Mouse (Mus musculus): ENCODE data around the gene Zbp1. TPM values are rescaled to one million over a fixed set of nuclear protein-coding genes. Genes with fewer than 3 reads are reported as not detected.

Gene Zbp1
- polyA plus RNA-seq, 1 experiment from 2014 or later = 0.23 TPM

- Histone ChIP-seq H3K27ac (replicated peaks) (no peak overlapping the region), H3K27me3 (no peaks in the 10 kb centered on the region), H3K9me3 (no peaks in the 10 kb centered on the region), H3K9ac (replicated peaks) (no peak overlapping the region), H3K4me3 (no peak overlapping the region), H3K36me3 (no peaks in the 10 kb centered on the region), H3K4me2 (replicated peaks) (no peak overlapping the region), H3K4me1 (no peaks in the 10 kb centered on the region)
- no peak for ATAC-seq (replicated peaks)
- WGBS = 58% methylated on average over 4 of the region's 4 CpGs
Observed at GRCm38 (mm10) chr2:173204671-173205070, 14.1 kb downstream of the Zbp1 start.

GRCm38 (mm10) chr2:173203726-173204125, 15.0 kb downstream of the Zbp1 start:
- no peak overlapping the region for H3K4me2 ChIP-seq (replicated peaks)
- ATAC-seq (replicated peaks) = no peak
- H3K36me3 ChIP-seq = no peaks in the 10 kb centered on the region
- 82% methylated on average over 3 of the region's 3 CpGs for WGBS
- H3K27ac ChIP-seq (replicated peaks) = no peak overlapping the region
- no peaks in the 10 kb centered on the region for H3K4me1 ChIP-seq
- H3K9ac ChIP-seq (replicated peaks) = no peak overlapping the region
- H3K4me3 ChIP-seq = no peak overlapping the region
- H3K27me3 ChIP-seq = no peaks in the 10 kb centered on the region
- peaks cover 3% of the 10 kb centered on the region; the same call in 1 of the 2 replicates for H3K9me3 ChIP-seq

- H3K4me3 ChIP-seq = no peak overlapping the region
- H3K4me1 ChIP-seq = no peaks in the 10 kb centered on the region
- H3K36me3 ChIP-seq = no peaks in the 10 kb centered on the region
- no peak overlapping the region for H3K9ac ChIP-seq (replicated peaks)
- ATAC-seq (replicated peaks) = no peak
- 85% methylated on average over 19 of the region's 19 CpGs for WGBS
- peaks cover 3% of the 10 kb centered on the region; the same call in 1 of the 2 replicates for H3K9me3 ChIP-seq
- H3K27ac ChIP-seq (replicated peaks) = no peak overlapping the region
- H3K4me2 ChIP-seq (replicated peaks) = no peak overlapping the region
- no peaks in the 10 kb centered on the region for H3K27me3 ChIP-seq
Observed at GRCm38 (mm10) chr2:173202924-173203689, 15.6 kb downstream of the Zbp1 start.

- Histone ChIP-seq H3K4me1 (no peaks in the 10 kb centered on the region), H3K4me2 (replicated peaks) (no peak overlapping the region), H3K4me3 (no peak overlapping the region), H3K36me3 (no peaks in the 10 kb centered on the region), H3K9me3 (peaks cover 8% of the 10 kb centered on the region; the same call in 1 of the 2 replicates), H3K9ac (replicated peaks) (no peak overlapping the region), H3K27ac (replicated peaks) (no peak overlapping the region), H3K27me3 (no peaks in the 10 kb centered on the region)
- ATAC-seq (replicated peaks) = no peak
- WGBS = 87% methylated on average over 4 of the region's 4 CpGs
Observed at GRCm38 (mm10) chr2:173194796-173195195, 23.9 kb downstream of the Zbp1 start.

GRCm38 (mm10) chr2:173187182-173187855, 31.4 kb downstream of the Zbp1 start:
- no peaks in the 10 kb centered on the region for H3K4me1 ChIP-seq
- ATAC-seq (replicated peaks) = no peak
- no peak overlapping the region for H3K4me2 ChIP-seq (replicated peaks)
- H3K27me3 ChIP-seq = no peaks in the 10 kb centered on the region
- H3K36me3 ChIP-seq = no peaks in the 10 kb centered on the region
- WGBS = 35% methylated on average over 8 of the region's 8 CpGs
- no peak overlapping the region for H3K27ac ChIP-seq (replicated peaks)
- H3K9me3 ChIP-seq = no peaks in the 10 kb centered on the region
- no peak overlapping the region for H3K4me3 ChIP-seq
- no peak overlapping the region for H3K9ac ChIP-seq (replicated peaks)

GRCm38 (mm10) chr2:173186047-173186943, 32.4 kb downstream of the Zbp1 start:
- no peaks in the 10 kb centered on the region for H3K36me3 ChIP-seq
- H3K9ac ChIP-seq (replicated peaks) = no peak overlapping the region
- ATAC-seq (replicated peaks) = peak; percentile 76
- no peaks in the 10 kb centered on the region for H3K9me3 ChIP-seq
- H3K4me1 ChIP-seq = no peaks in the 10 kb centered on the region
- H3K27me3 ChIP-seq = no peaks in the 10 kb centered on the region
- no peak overlapping the region for H3K4me3 ChIP-seq
- no peak overlapping the region for H3K27ac ChIP-seq (replicated peaks)
- 30% methylated on average over 26 of the region's 26 CpGs for WGBS
- 0 out of 2 replicates have a peak overlapping the region, but pooled peaks have one; percentile 9 for H3K4me2 ChIP-seq (replicated peaks)

- no peak for ATAC-seq (replicated peaks)
- no peaks in the 10 kb centered on the region for H3K9me3 ChIP-seq
- H3K27me3 ChIP-seq = no peaks in the 10 kb centered on the region
- H3K36me3 ChIP-seq = no peaks in the 10 kb centered on the region
- H3K4me2 ChIP-seq (replicated peaks) = no peak overlapping the region
- no peaks in the 10 kb centered on the region for H3K4me1 ChIP-seq
- no peak overlapping the region for H3K9ac ChIP-seq (replicated peaks)
- no peak overlapping the region for H3K27ac ChIP-seq (replicated peaks)
- WGBS = 72% methylated on average over 6 of the region's 6 CpGs
- no peak overlapping the region for H3K4me3 ChIP-seq
Observed at GRCm38 (mm10) chr2:173185282-173185681, 33.4 kb downstream of the Zbp1 start.

- Histone ChIP-seq H3K36me3 (no peaks in the 10 kb centered on the region), H3K4me2 (replicated peaks) (no peak overlapping the region), H3K27me3 (no peaks in the 10 kb centered on the region), H3K27ac (replicated peaks) (no peak overlapping the region), H3K4me3 (no peak overlapping the region), H3K9me3 (no peaks in the 10 kb centered on the region), H3K4me1 (no peaks in the 10 kb centered on the region), H3K9ac (replicated peaks) (no peak overlapping the region)
- ATAC-seq (replicated peaks) = no peak
- 62% methylated on average over 11 of the region's 11 CpGs for WGBS
Observed at GRCm38 (mm10) chr2:173184475-173185080, 34.1 kb downstream of the Zbp1 start.

- Histone ChIP-seq H3K4me2 (replicated peaks) (no peak overlapping the region), H3K27ac (replicated peaks) (no peak overlapping the region), H3K9ac (replicated peaks) (no peak overlapping the region), H3K36me3 (no peaks in the 10 kb centered on the region), H3K4me3 (no peak overlapping the region), H3K4me1 (no peaks in the 10 kb centered on the region), H3K9me3 (no peaks in the 10 kb centered on the region), H3K27me3 (no peaks in the 10 kb centered on the region)
- no peak; the same call in 1 of the 2 replicates for ATAC-seq (replicated peaks)
- WGBS = 13% methylated on average over 8 of the region's 8 CpGs
Observed at GRCm38 (mm10) chr2:173183836-173184460, 34.8 kb downstream of the Zbp1 start.

GRCm38 (mm10) chr2:173183311-173183710, 35.4 kb downstream of the Zbp1 start:
- Histone ChIP-seq H3K36me3 (no peaks in the 10 kb centered on the region), H3K27me3 (no peaks in the 10 kb centered on the region), H3K27ac (replicated peaks) (no peak overlapping the region), H3K9ac (replicated peaks) (no peak overlapping the region), H3K4me3 (no peak overlapping the region), H3K4me1 (no peaks in the 10 kb centered on the region), H3K9me3 (no peaks in the 10 kb centered on the region), H3K4me2 (replicated peaks) (no peak overlapping the region)
- 89% methylated on average over 10 of the region's 10 CpGs for WGBS
- no peak for ATAC-seq (replicated peaks)

- no peak overlapping the region for H3K4me3 ChIP-seq
- no peak overlapping the region for H3K9ac ChIP-seq (replicated peaks)
- no peaks in the 10 kb centered on the region for H3K36me3 ChIP-seq
- H3K27me3 ChIP-seq = no peaks in the 10 kb centered on the region
- ATAC-seq (replicated peaks) = no peak
- H3K27ac ChIP-seq (replicated peaks) = no peak overlapping the region
- 85% methylated on average over 7 of the region's 7 CpGs for WGBS
- H3K9me3 ChIP-seq = no peaks in the 10 kb centered on the region
- H3K4me1 ChIP-seq = no peaks in the 10 kb centered on the region
- no peak overlapping the region for H3K4me2 ChIP-seq (replicated peaks)
Observed at GRCm38 (mm10) chr2:173182796-173183195, 35.9 kb downstream of the Zbp1 start.
